Mouse (Mus musculus) liver, adult 2 months (tissue): Measurements from ENCODE around the gene Fam160a1. TPM values are rescaled to one million over a fixed set of nuclear protein-coding genes. Genes with fewer than 3 reads are reported as not detected.

Source experiments
- DNase-seq: peaks from one replicate; pipeline ENCODE4 v3.0.0-alpha.2; 2011; ENCODE audit warnings: low read depth, low spot score; ENCODE audit errors: extremely low read depth
- H3K27ac ChIP-seq: fragments of 200-500 bp; replicated peaks from 2 replicates; pipeline ENCODE4 v1.5.1; 2012; ENCODE audit warnings: low read depth, mild to moderate bottlenecking, control low read depth, inconsistent platforms, low read length; ENCODE audit not compliant: insufficient read depth
- H3K27me3 ChIP-seq: fragments of 200-500 bp; 2 replicates; pipeline ENCODE4 v1.6.1; 2012; ENCODE audit warnings: mild to moderate bottlenecking, moderate library complexity, low read length, inconsistent platforms; ENCODE audit not compliant: control insufficient read depth, insufficient read depth
- H3K36me3 ChIP-seq: fragments of 200-500 bp; 2 replicates; pipeline ENCODE4 v1.6.1; 2012; ENCODE audit warnings: low read length, inconsistent platforms; ENCODE audit not compliant: control insufficient read depth, insufficient read depth
- H3K4me1 ChIP-seq: fragments of 200-500 bp; 2 replicates; pipeline ENCODE4 v1.6.1; 2011; ENCODE audit warnings: low read length; ENCODE audit not compliant: control insufficient read depth, insufficient read depth
- H3K4me3 ChIP-seq: fragments of 200-500 bp; 2 replicates; pipeline ENCODE4 v1.5.1; 2011; ENCODE audit warnings: low read depth, mild to moderate bottlenecking, control low read depth, low read length, moderate library complexity; ENCODE audit not compliant: insufficient read depth
- H3K79me2 ChIP-seq: fragments of 200-500 bp; 2 replicates; pipeline ENCODE4 v1.6.1; 2012; ENCODE audit warnings: inconsistent platforms, mild to moderate bottlenecking, low read length, moderate library complexity; ENCODE audit not compliant: control insufficient read depth, insufficient read depth
- H3K9ac ChIP-seq: fragments of 200-500 bp; 2 replicates; pipeline ENCODE4 v1.6.1; 2012; ENCODE audit warnings: low read depth, mild to moderate bottlenecking, control low read depth, inconsistent platforms, low read length
- CTCF ChIP-seq: fragments of 200-500 bp; IDR thresholded peaks from 2 replicates; pipeline ENCODE4 v1.5.1; 2011; ENCODE audit warnings: low read depth, low read length, control low read depth
- POLR2A ChIP-seq: fragments of 200-500 bp; IDR thresholded peaks from 2 replicates; pipeline ENCODE4 v1.6.1; 2011; ENCODE audit warnings: low read length, control low read depth; ENCODE audit not compliant: insufficient read depth; ENCODE audit errors: extremely low read depth
- WGBS: fragments of 180-500 bp; shearing (Covaris S2); methylation state at CpG from one replicate; pipeline ENCODE4 v1.1.7; 2018; 5-methylcytosine and 5-hydroxymethylcytosine counted together
- polyA plus RNA-seq: library from polyadenylated mRNA; depleted of rRNA; stranded (reverse); fragments of >200 nt; gene quantifications from 2 replicates; pipeline ENCODE4 v1.2.3, GENCODE M21; 2012
- total RNA-seq: library from RNA; depleted of rRNA; stranded (reverse); fragments of >200 nt; gene quantifications from 2 replicates; pipeline ENCODE4 v1.2.3, GENCODE M21; 2014

The Fam160a1 gene
- total and polyA plus RNA-seq, 2 experiments: 1.8 to 4.7 TPM

GRCm38 (mm10) chr3:85819319-85819718, 2.2 kb upstream of the Fam160a1 start:
- peak; percentile 90 for DNase-seq
- no peak overlapping the region for H3K4me3 ChIP-seq
- no peaks in the 10 kb centered on the region for H3K27me3 ChIP-seq
- H3K9ac ChIP-seq: no peak overlapping the region
- no peak overlapping the region for H3K27ac ChIP-seq
- peaks cover 4% of the 10 kb centered on the region for H3K79me2 ChIP-seq
- TF ChIP-seq CTCF (no peak), POLR2A (no peak)
- H3K36me3 ChIP-seq: no peaks in the 10 kb centered on the region
- H3K4me1 ChIP-seq: peaks cover 10% of the 10 kb centered on the region
- 34% methylated on average over 3 of the region's 3 CpGs for WGBS

- WGBS: 48% methylated on average over 7 of the region's 7 CpGs
- no peak for TF ChIP-seq CTCF
- Histone ChIP-seq H3K4me3 (no peak overlapping the region), H3K27me3 (no peaks in the 10 kb centered on the region), H3K36me3 (no peaks in the 10 kb centered on the region), H3K4me1 (peaks cover 9% of the 10 kb centered on the region), H3K9ac (no peak overlapping the region), H3K27ac (peak overlapping the region; percentile 89), H3K79me2 (peaks cover 7% of the 10 kb centered on the region; the same call in 1 of the 2 replicates)
- peak; percentile 51 for DNase-seq
Measured at GRCm38 (mm10) chr3:85814241-85814640, 2.9 kb downstream of the Fam160a1 start.

GRCm38 (mm10) chr3:85813101-85814014, 3.7 kb downstream of the Fam160a1 start:
- H3K27ac ChIP-seq: peak overlapping the region; percentile 71
- TF ChIP-seq POLR2A (no peak), CTCF (no peak)
- WGBS: 15% methylated on average over 4 of the region's 4 CpGs

GRCm38 (mm10) chr3:85812010-85812409, 5.1 kb downstream of the Fam160a1 start:
- WGBS: 89% methylated on average over 5 of the region's 5 CpGs
- no peak for DNase-seq
- Histone ChIP-seq H3K27me3 (no peaks in the 10 kb centered on the region), H3K79me2 (peaks cover 3% of the 10 kb centered on the region; the same call in 1 of the 2 replicates), H3K4me3 (no peak overlapping the region), H3K9ac (no peak overlapping the region), H3K4me1 (peaks cover 6% of the 10 kb centered on the region), H3K36me3 (no peaks in the 10 kb centered on the region), H3K27ac (no peak overlapping the region)
- TF ChIP-seq POLR2A (no peak), CTCF (no peak)

More at GRCm38 (mm10) chr3:85813101-85814014, 3.7 kb downstream of the Fam160a1 start:
- peaks cover 5% of the 10 kb centered on the region; the same call in 1 of the 2 replicates for H3K79me2 ChIP-seq
- H3K36me3 ChIP-seq: no peaks in the 10 kb centered on the region
- H3K27me3 ChIP-seq: no peaks in the 10 kb centered on the region
- H3K9ac ChIP-seq: no peak overlapping the region
- DNase-seq: peak; percentile 97
- H3K4me1 ChIP-seq: peaks cover 6% of the 10 kb centered on the region
- no peak overlapping the region for H3K4me3 ChIP-seq

- no peak overlapping the region for H3K4me3 ChIP-seq
- TF ChIP-seq CTCF: no peak
- TF ChIP-seq POLR2A: no peak
- H3K27me3 ChIP-seq: no peaks in the 10 kb centered on the region
- no peak overlapping the region for H3K27ac ChIP-seq
- H3K4me1 ChIP-seq: no peaks in the 10 kb centered on the region
- no peaks in the 10 kb centered on the region for H3K36me3 ChIP-seq
- no peaks in the 10 kb centered on the region; the same call in 1 of the 2 replicates for H3K79me2 ChIP-seq
- WGBS: 66% methylated on average over 1 of the region's 1 CpGs
- no peak for DNase-seq
- no peak overlapping the region for H3K9ac ChIP-seq
Measured at GRCm38 (mm10) chr3:85793166-85793565, 23.9 kb downstream of the Fam160a1 start.

- H3K79me2 ChIP-seq: no peaks in the 10 kb centered on the region; the same call in 1 of the 2 replicates
- H3K27ac ChIP-seq: no peak overlapping the region
- no peaks in the 10 kb centered on the region for H3K27me3 ChIP-seq
- H3K9ac ChIP-seq: no peak overlapping the region
- WGBS: 84% methylated on average over 4 of the region's 4 CpGs
- H3K36me3 ChIP-seq: no peaks in the 10 kb centered on the region
- no peak overlapping the region for H3K4me3 ChIP-seq
- no peak for TF ChIP-seq POLR2A
- no peak for TF ChIP-seq CTCF
- no peak for DNase-seq
- peaks cover 9% of the 10 kb centered on the region; the same call in 1 of the 2 replicates for H3K4me1 ChIP-seq
Measured at GRCm38 (mm10) chr3:85789748-85790147, 27.3 kb downstream of the Fam160a1 start.
